Mouse (Mus musculus): Measurements from ENCODE around the gene Rasl2-9.
A peak's percentile ranks its signal among the peaks of the same experiment; 100 is the strongest.

DNA sequence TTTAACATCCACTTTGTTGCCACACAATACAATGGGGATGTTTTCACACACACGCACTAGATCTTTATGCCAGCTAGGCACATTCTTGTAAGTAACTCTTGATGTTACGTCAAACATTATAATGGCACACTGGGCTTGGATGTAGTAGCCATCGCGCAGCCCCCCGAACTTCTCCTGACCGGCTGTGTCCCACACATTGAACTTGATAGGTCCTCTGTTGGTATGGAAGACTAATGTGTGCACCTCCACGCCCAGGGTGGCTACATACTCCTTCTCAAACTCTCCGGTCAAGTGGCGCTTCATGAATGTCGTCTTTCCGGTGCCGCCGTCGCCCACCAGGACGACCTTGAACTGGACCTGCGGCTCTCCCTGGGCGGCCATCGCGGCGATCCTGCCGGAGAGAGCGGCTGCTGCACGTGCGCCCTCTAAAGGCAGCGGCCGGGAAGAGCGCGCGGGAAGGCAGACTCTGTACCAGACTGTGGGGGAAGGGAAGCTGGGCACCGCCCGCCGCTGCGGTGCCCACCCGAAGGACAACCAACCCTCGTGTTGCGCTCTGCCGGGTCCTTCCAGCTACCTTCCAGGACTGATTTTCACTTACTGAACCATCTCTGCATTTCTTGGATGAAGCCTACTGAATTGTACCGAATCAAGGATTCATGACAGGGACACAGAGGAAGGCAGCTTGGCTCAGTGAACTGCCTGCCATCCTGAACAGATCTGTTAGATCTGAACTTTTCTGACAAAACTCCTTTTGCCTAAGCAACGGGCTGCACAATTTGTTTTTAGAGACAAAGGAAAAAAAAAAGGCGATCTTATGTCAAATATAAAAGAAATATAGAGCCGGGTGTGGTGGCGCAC, at the start of gene Rasl2-9:
- TF ChIP-seq POLR2A (IDR thresholded peaks at IDR 0.05; ENCODE audit: insufficient read depth, low read length) (no peak), CTCF (IDR thresholded peaks at IDR 0.05; ENCODE audit: low read depth, low read length) (peak; percentile 74), EP300 (IDR thresholded peaks at IDR 0.05; ENCODE audit: insufficient read depth, low read depth, low read length) (no peak)
